Mouse (Mus musculus) heart, embryonic 16.5 days (tissue): ENCODE measurements around the gene Car7. TPM values are rescaled to one million over a fixed set of nuclear protein-coding genes. Genes with fewer than 3 reads are reported as not detected.

ENCODE experiments used
- ATAC-seq: fragments of 200-750 bp; cut with Nextera tagmentation; replicated peaks from 2 replicates; pipeline ENCODE4 v1.8.0; 2017; ENCODE audit warnings: moderate number of reproducible peaks; ENCODE audit not compliant: insufficient read depth, low FRiP score; ENCODE audit errors: extremely low read depth
- H3K27ac ChIP-seq: fragments of 300-500 bp; sonication (generic); 2 replicates; pipeline ENCODE4 v1.5.1; 2014; ENCODE audit warnings: mild to moderate bottlenecking, low read length, control low read depth, moderate library complexity
- H3K27me3 ChIP-seq: fragments of 300-500 bp; sonication (generic); 2 replicates; pipeline ENCODE4 v1.6.1; 2014; ENCODE audit warnings: low read length, mixed read lengths; ENCODE audit not compliant: control insufficient read depth, insufficient read depth
- H3K36me3 ChIP-seq: fragments of 300-500 bp; sonication (generic); 2 replicates; pipeline ENCODE4 v1.6.1; 2014; ENCODE audit not compliant: control insufficient read depth, insufficient read depth
- H3K4me1 ChIP-seq: fragments of 300-500 bp; sonication (generic); 2 replicates; pipeline ENCODE4 v1.6.1; 2014; ENCODE audit warnings: low read length, mixed read lengths; ENCODE audit not compliant: control insufficient read depth, insufficient read depth
- H3K4me2 ChIP-seq: fragments of 300-500 bp; sonication (generic); 2 replicates; pipeline ENCODE4 v1.6.1; 2014; ENCODE audit warnings: low read depth, mild to moderate bottlenecking, control low read depth, low read length
- H3K4me3 ChIP-seq: fragments of 300-500 bp; sonication (generic); 2 replicates; pipeline ENCODE4 v1.5.1; 2014; ENCODE audit warnings: mild to moderate bottlenecking, control low read depth, low read length
- H3K9ac ChIP-seq: fragments of 300-500 bp; sonication (generic); 2 replicates; pipeline ENCODE4 v1.6.1; 2014; ENCODE audit warnings: low read length, control low read depth
- H3K9me3 ChIP-seq: fragments of 300-500 bp; sonication (generic); replicated peaks from 2 replicates; pipeline ENCODE4 v1.6.1; 2016; ENCODE audit warnings: low read length; ENCODE audit not compliant: control insufficient read depth
- WGBS: fragments of 180-500 bp; shearing (Covaris S2); extraction: QIAGEN DNeasy Blood & Tissue Kit; methylation state at CpG from one replicate; pipeline ENCODE4 v1.1.7; 2014; 5-methylcytosine and 5-hydroxymethylcytosine counted together
- polyA plus RNA-seq: library from polyadenylated mRNA; unstranded; fragments of >200 nt; fragmentation: Nextera tagmentation; extraction: Ambion mirVana; gene quantifications from 2 replicates; pipeline ENCODE4 v1.2.1, GENCODE M21; 2015

The Car7 gene
- polyA plus RNA-seq, 1 experiment from 2014 or later, result 3.0 TPM

- no peak overlapping the region for H3K9ac ChIP-seq
- peaks cover 20% of the 10 kb centered on the region for H3K4me1 ChIP-seq
- peaks cover 11% of the 10 kb centered on the region; the same call in 1 of the 2 replicates for H3K36me3 ChIP-seq
- H3K4me3 ChIP-seq, result no peak overlapping the region
- WGBS, result 39% methylated on average over 6 of the region's 6 CpGs
- H3K9me3 ChIP-seq, result no peaks in the 10 kb centered on the region
- no peak overlapping the region for H3K27ac ChIP-seq
- H3K4me2 ChIP-seq, result no peak overlapping the region
- H3K27me3 ChIP-seq, result no peaks in the 10 kb centered on the region
- no peak for ATAC-seq
Observed at GRCm38 (mm10) chr8:104598496-104598895, 64.0 kb downstream of the Car7 start.

Other genes starting within 250 kb of the Car7 start
- gene Cmtm2a, start 241.5 kb upstream of the Car7 start, polyA plus RNA-seq, result not detected in 2 replicates
- gene Gm45711, start 224.6 kb upstream of the Car7 start, polyA plus RNA-seq, result not detected in 2 replicates
- gene Cmtm1, start 224.5 kb upstream of the Car7 start, polyA plus RNA-seq, result not detected in 2 replicates
- not detected in 2 replicates for gene Gm11020, start 213.1 kb upstream of the Car7 start, polyA plus RNA-seq
- gene Cmtm2b, start 212.5 kb upstream of the Car7 start, polyA plus RNA-seq, result not detected in 2 replicates
- 81.8 and 83.9 TPM in 2 replicates for gene Cmtm3, start 195.3 kb upstream of the Car7 start, polyA plus RNA-seq
- gene Cmtm4, start 138.9 kb upstream of the Car7 start, polyA plus RNA-seq, result 1.3 and 1.7 TPM in 2 replicates
- gene Dync1li2, start 91.6 kb upstream of the Car7 start, polyA plus RNA-seq, result 54.2 and 55.9 TPM in 2 replicates
- gene Terb1, start 24.8 kb upstream of the Car7 start, polyA plus RNA-seq, result 0.11 and 0.13 TPM in 2 replicates
- 58.4 and 68.8 TPM in 2 replicates for gene Nae1, start 52 bp upstream of the Car7 start, polyA plus RNA-seq
- 6.2 and 6.7 TPM in 2 replicates for gene Pdp2, start 56.8 kb downstream of the Car7 start, polyA plus RNA-seq
- gene Cdh16, start 89.7 kb downstream of the Car7 start, polyA plus RNA-seq, result 20.1 and 25.9 TPM in 2 replicates
- gene Rrad, start 96.6 kb downstream of the Car7 start, polyA plus RNA-seq, result 289 and 293 TPM in 2 replicates
- gene Ciao2b, start 107.3 kb downstream of the Car7 start, polyA plus RNA-seq, result 171 and 196 TPM in 2 replicates
- 0.66 TPM in 1 of 2 replicates, not detected in the other for gene Ces2a, start 199.3 kb downstream of the Car7 start, polyA plus RNA-seq